Mouse (Mus musculus) thymus, postnatal 14 days (tissue): Measurements from ENCODE around the gene Hs3st6.
"Not testable (repeated sequence)": the region's sequence is repeated elsewhere in the genome, so short reads cannot be mapped to it uniquely, and the experiment has no call there.

Source experiments
- DNase-seq: peaks from one replicate; pipeline ENCODE4 v3.0.0; 2021

Gene Hs3st6

DNA sequence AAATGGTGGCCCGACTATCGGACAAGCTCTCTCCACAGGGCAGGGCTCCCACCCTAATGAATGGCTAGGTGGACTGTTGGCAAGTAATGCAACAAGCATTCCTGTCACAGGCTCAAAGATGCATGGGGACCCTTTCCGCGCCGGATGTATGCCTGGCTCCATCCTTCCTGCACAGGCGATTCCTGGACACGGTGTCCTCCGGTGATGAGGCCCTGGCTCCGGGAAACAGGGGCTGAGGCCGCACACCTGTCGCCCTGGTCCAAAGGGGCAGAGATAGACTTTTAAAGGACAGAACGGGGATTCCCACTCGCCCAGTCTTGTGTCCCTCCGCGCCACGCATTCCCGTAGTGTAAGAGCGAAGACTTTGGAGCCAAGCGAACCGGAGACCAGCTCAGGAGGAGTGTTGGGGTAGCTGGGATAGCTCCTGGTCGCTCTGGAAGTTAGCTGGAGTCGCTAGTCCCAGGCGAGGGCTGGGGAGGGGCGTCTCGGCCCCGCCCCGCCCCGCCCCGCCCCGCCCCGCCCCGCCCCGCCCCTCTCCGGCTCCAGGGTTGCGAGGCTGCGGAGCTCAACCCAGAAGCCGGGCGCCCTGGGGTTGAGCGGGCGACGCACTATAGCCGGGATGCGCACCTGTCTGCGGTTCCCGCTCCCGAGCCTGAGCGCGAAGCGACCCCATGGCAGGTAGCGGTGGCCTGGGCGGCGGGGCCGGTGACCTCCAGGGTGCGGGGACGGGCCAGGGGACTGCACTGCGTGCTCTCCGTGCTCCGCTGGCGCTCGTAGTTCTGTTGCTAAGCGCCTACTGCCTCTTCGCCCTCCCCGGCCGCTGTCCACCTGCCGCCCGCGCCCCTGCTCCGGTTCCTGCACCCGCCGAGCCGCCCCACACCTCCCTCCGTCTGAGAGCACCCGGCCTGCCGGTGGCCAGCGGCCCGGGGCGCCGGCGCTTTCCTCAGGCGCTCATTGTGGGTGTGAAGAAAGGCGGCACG lies at the start of gene Hs3st6:
Hs3st6 (plus strand) TSS at position 574 of the 980 bp plus-strand sequence.
- DNase-seq = peak; percentile 29

DNA sequence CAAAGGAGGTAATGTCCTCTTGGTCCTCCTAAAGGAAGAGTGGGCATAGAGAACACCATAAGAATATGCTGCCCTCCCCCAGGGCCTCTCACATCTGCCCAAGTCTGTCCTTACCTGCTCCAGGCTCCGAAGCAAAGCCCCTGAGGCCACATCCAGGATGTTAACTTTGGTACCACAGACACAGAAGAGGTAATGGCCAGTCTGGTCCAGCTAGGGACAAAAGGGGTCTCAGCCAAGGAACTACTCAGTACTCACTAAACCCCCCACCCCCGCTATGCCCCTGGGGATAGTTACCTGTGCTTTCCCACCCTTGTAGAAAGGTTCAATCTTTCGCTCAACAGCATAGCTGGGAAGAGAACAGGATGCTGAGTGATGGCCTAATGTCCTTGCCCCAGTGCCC lies 47.0 kb upstream of the Hs3st6 start:
- DNase-seq = no peak

DNA sequence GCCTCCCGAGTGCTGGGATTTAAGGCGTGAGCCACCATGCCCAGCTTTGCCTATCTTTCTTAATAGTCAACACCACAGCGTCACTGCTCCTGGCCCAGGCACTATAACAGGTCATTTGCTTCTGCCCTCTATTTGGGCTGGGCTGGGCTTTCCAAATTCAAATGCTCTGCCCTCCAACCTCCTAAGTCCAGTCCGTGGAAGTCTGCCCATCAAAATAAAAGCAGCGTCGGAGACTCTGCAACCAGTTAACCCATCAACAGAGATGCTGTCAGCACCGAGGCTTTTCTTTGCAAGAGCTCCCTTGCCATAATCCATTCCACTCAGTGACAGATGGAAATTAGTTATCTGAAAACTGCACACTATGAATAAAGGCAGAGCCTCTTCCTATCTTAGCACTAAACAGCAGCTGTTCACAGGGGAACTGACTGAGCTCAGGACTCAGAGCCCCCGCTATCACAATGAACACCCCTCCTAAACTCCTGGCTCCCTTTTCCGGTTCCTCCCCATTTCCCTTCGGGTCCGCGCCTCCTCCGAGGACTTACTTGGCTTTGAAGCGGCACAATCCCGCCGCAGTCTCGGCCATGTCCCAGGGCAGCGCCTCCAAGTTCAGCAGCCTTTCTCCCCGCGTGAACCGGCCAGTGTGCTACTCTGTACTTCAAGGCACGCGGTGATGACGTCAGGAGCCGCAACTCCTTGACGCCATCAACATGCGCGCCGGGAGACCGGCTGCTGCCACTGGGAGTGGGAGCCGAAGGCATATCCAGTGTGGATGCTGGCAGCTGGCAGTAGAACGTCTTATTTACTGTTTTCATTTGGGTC lies 45.6 kb upstream of the Hs3st6 start, which contains the start of gene Tbl3:
Tbl3 (minus strand) TSS at position 679 of the 819 bp plus-strand sequence.
- DNase-seq = peak; percentile 93

DNA sequence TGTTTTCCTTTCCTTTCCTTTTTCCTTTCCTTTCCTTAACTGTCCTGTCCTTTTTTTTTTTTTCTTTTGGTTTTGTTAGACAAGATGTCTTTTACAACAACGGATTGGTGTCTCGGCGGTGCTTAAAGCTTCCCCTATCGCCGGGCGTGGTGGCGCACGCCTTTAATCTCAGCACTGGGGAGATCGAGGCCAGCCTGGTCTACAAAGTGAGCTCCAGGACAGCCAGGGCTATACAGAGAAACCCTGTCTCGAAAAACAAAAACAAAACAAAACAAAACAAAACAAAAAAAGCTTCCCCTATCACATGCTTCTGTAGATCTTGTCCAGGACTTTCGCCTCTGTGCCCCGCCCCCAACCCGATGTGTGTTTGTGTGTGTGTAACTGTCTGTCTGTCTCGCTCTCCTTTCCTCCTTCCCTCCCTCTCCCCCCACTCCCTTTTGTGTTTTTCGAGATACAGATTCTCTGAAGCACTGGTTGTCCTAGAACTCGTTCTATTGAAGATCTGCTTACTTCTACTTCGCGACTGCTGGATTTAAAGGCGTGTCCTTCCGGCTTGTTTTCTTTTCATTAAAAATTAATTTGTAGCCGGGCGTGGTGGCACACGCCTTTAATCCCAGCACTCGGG lies 44.9 kb upstream of the Hs3st6 start:
- no peak for DNase-seq

DNA sequence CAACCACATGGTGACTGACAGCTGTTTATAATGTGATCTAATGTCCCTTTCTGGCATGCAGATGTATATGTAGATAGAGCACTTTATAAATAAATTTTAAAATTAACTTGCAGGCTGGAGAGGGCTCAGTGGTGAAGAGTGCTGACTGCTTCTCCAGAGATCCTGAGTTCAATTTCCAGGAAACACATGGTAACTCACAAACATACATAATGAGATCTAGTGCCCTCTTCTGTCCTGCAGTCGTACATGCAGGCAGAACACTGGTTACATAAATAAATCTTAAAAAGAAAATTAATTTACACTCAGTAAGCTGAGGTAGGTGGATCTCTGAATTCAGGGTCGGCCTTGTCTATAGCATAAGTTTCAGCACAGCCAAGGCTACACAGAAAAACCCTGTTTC lies 44.1 kb upstream of the Hs3st6 start:
- no peak for DNase-seq

DNA sequence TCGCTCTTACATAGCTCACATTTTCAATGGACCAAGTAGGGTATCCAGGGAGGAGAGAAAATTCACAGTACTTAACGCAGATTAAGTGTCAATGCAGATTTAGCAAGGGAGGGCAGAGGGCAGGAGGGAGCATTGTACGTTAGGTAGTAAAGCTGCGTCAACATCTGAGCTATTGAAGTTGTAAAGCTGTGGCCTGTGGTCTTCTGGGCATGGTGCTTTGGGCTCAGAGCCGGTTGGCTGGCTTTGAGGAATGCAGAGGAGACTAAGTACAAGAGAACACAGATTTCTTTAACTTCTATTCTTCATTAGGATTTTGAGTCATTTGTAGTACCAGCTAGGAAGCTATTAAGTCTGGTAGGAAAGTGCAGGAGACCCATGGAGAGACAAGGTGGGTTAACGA lies 37.2 kb upstream of the Hs3st6 start:
- no peak for DNase-seq

DNA sequence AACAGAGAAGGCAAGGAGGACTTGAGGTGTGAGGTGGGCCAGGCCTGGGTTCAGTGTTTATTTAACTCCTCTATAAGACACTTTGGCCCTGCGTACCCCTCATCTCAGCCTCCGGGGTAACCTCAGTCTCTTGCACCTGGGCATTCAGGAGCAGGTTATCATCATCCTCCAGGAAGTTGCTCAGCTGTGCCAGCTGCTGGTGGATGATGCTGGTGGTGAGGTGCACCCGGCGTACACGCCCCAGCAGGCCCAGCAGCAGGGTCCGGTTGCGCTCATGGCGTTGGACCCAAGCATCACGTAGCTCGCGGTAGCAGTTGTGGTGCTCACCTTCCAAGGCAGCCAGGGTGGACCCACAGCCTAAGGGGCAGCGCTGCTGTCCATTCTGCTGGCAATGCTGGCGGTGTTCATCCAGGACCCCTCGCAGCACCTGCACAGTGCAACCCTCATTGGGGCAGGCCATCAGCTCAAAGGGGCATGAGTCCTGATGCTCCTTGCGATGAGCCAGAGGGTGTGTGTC lies 36.6 kb upstream of the Hs3st6 start:
- no peak for DNase-seq

DNA sequence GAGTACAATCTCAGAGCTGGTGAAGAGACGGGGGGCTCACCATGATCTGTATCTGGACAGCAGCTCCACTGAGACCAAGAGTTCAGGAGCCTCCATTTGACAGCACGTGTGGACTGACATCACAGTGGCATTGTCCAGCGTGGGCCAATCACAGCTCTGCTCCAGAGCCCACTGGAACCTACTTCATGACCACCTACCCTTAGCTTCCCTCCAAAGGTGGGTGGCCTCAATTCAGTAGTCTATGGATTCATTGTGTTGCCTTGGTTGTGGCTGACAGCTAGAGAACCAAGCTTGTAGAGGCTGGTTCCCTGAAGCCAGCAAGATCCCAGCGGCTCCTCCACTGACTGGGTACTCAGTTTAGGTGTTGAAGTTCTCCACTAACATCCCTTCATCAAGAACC lies 34.8 kb upstream of the Hs3st6 start, which contains the start of the genes Rnf151 and Rps2:
Rnf151 (minus strand) TSS at position 121 of the 400 bp plus-strand sequence.
Rps2 (plus strand) TSS at position 174 of the 400 bp plus-strand sequence.
- DNase-seq = no peak

DNA sequence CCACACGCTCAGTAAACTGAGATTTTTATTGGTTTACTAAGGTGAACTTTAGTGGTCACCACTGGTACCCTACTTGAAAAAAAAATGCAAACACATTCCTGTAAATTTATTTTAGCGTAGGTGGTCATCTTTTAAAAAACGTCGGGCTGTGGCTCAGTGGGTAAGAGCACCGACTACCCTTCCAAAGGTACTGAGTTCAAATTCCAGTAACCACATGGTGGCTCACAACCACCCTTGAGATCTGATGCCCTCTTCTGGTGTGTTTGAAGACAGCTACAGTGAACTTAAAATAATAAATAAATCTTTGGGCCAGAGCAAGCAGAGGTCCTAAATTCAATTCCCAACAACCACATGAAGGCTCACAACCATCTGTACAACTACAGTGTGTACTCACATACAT lies 33.9 kb upstream of the Hs3st6 start:
- DNase-seq = not testable (repeated sequence)

DNA sequence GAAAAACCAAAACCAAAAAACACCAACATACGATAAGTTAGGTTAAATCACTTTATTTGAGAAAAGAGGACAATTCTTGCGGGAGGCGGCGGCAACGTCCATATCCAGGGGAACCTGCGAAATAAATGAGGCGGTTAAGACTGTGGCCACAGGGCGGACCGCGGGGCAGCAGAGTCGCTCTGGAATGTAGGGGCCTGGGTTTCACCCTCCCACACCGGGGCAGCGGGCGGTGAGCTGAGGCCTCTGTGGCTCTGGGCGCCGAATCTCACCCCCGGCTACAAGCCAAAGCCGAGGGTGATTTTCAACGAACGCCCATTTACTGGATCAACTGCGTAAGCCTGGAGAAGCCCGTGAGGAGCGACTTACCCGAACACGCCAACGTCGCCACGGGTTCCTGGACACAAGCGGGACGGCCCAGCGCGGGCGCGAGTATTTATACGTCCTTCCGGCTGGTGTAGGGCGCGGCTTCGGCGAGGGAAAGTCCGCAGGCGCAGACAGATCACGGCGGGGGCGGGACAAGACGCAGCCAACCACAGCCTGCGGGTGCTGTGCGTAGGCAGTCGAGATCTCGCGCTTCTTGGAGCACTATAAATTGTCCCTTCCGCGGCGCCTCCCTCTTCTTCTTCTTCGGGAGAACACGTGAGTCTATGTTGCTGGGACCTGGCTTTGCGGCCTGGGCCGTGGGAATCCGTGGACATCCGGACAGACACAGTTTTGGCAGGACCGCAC lies 33.1 kb upstream of the Hs3st6 start:
- peak; percentile 98 for DNase-seq

DNA sequence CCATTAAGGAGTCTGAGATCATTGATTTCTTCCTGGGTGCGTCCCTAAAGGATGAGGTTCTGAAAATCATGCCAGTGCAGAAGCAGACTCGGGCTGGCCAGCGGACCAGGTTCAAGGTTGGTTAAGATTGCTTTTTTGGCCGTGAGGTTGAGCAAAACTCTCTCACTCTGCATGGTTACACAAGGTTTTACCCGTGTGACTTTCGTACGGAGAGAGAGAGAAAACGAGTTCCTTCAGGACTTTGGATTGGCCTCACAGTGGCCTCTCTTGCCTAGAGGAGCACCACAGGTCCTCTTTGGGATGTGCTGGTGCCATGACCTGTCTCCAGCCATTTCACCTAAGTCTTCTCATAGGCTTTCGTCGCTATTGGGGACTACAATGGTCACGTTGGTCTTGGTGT lies 32.2 kb upstream of the Hs3st6 start:
- not testable (repeated sequence) for DNase-seq

DNA sequence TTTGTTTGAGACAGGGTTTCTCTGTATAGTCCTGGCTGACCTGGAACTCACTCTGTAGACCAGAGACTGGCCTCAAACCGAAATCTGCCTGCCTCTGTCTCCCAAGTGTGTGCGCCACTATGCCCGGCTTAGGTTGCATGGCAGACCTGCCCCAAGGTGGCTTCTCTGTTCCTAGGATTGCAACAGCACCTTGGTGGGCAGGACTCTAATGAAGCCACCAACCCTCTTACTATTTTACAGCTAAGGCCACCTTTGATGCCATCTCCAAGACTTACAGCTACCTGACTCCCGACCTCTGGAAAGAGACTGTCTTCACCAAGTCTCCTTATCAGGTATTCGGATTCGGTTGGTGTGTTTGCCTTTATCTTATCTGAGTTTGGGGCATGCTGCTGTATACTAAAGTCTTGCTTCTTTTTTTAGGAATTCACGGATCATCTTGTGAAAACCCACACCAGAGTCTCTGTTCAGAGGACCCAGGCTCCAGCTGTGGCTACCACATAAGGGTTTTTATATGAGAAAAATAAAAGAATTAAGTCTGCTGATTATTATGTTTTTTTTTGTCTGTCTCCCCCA lies 31.3 kb upstream of the Hs3st6 start:
- DNase-seq = not testable (repeated sequence)

DNA sequence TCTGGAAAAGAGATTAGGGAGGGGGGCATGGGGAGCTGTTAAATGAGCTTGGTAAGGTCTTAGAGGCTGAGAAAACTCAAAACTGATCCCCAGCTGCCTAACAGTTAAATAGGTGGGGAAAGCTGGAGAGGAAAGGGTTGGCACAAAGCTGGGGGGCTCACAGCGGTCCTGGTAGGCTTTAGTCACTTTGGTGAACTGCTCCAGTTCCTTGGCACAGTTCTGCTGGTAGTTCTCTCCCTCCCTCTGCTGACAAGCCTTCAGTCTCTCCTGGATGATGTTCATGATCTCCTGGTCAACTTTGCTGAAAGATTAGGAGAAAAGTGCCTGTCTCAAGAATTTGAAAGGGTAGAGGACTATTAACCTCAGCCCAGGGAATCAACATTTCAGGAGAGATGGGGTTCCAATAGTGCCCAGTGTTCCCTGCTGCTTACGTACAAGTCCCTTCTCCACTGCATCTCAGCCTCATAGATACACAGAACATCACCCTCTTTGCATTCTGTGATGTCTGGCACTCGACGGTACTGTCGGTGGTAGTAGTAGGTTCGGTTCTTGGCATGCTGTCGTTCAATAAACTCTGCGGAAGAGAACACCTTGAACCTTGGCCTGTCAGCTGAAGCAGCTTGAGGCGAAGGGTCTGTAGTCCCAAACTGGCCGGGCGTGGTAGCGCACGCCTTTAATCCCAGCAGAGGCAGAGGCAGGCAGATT lies 30.4 kb upstream of the Hs3st6 start:
- no peak for DNase-seq

DNA sequence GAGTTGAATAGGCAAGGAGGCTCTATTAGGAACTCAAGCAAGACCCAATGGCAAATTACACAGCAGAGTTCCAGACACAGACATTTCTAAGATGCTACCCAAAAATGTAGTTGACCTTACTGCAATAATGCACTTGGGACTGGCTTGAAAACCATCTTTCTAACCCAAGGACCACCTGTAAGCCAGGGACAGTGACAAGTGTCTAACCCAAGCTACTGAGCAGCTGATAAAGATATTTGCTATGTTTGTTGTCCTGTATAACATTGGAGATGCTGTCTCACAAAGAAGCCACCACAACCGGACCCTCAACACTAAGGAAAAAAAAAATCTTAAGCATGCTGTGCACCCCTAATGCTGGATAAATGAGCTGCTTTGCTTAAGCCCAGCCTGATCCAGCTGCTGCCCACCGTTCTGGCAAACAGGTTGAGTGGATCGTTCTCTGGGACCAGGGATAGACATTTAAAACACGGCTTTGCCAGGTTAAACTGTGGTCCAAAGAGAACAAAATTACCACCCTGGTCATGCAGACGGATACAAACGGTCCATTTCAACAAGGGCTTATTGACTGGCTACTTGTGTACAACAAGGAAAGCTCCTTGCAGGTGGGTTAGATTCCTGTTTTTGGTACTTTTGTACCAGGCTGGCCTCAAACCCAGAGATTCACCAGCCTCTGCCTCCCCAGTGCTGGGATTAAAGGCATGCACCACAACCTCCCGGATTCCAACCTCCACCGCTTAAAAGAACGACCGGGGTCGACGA lies 29.5 kb upstream of the Hs3st6 start:
- no peak for DNase-seq

DNA sequence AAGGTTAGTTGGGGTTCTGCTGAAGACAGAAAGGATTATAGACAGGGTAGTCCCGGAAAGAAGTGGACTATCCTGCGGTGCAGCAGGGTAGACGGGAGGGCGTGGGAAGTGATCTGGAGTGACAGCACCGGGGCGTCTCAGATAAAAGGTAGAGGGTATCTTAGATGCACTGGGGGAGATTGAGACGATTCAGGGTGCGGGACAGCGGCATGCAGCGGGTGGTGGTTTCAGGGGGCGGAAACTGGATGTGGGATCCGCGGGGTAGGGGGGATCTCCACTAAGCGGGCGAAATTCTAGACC lies 29.0 kb upstream of the Hs3st6 start:
- DNase-seq = no peak

DNA sequence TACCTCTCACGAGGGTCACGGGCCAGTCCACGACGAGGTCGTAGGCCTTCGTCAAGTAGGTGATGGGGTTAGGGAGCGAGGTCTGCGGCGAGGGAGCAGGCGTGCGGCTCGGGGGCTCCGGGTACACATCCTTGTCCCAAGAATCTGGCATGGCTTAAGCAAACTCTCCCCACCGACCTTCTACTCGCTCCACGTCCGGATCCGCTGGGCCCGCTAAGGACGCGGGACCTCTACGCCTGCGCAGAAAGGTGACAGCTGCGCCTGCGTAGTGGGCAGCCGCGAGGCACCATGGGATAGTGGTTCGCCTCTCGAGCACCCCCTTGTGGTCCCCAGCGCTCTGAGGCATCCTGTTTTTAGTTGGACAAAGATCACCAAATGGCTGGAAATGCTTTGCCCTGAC lies 28.6 kb upstream of the Hs3st6 start, which contains the start of gene Ndufb10:
Ndufb10 (minus strand) TSS at position 295 of the 400 bp plus-strand sequence.
- peak; percentile 97 for DNase-seq

DNA sequence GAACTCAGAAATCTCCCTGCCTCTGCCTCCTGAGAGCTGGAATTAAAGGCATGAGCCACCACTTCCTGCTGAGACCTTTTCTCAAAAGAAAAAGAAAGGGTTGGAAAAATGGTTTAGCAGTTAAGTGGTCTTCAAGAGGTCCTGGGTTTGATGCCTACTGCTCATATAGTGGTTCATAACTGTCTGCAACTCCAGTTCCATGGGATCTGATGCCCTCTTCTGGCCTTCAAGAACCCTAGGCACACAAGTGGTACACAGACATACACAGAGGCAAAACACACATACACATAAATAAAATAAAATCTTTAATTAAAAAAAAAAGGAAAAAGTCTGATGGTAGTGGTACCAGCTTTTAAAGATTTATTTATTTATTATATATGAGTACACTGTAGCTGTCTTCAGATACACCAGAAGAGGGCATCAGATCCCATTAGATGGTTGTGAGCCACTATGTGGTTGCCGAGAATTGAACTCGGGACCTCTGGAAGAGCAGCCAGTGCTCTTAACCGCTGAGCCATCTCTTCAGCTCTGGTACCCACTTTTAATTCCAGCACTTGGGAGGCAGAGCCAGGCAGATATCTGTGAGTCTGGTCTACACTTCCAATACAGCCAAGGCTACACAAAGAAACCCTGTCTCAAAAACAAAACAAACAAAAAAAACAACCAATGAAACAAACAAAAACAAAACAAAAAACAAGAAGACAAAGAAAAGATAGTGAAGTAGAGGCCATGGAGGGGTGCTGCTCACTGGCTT lies 27.0 kb upstream of the Hs3st6 start:
- no peak for DNase-seq

DNA sequence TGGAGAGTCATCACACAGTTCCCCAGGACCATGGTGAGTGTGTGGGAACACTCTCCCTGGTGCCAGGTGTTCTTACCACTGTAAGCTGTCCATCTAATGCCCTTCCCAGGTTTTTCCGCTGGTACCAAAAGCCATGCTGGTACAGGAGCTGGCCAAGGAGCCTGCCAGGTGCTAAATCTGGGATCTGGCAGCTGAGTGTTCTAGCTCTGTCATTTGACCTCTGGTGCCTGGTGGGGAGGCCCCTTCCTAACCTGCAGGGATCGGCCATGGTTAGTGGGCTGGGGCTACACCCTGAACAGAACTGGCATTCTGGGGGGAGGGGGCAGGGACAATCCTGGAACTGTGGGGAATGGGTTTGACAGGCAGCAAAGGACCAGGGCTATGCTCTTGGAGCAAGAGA lies 25.2 kb upstream of the Hs3st6 start, which contains the start of gene Rpl3l:
Rpl3l (plus strand) TSS at position 203 of the 400 bp plus-strand sequence.
- no peak for DNase-seq

DNA sequence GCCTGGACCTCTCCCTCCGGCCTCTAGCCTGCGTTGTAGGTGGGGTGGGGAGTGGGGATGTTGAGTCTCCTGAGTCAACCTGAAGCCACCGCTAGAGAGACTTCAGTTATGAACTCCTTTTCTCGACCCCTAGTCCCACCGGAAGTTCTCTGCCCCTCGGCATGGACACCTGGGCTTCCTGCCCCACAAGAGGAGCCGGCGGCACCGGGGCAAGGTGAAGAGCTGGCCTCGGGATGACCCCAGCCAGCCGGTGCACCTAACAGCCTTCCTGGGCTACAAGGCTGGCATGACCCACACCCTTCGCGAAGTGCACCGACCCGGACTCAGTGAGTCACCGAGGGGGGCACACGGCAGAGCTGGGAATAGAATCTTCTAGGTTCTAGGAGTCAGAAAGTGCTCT lies 24.6 kb upstream of the Hs3st6 start:
- DNase-seq = no peak
